Mouse (Mus musculus) ES-E14 (cell line): Measurements from ENCODE around the gene Plekhs1. TPM values are rescaled to one million over a fixed set of nuclear protein-coding genes. Genes with fewer than 3 reads are reported as not detected.
"Not testable (repeated sequence)": the region's sequence is repeated elsewhere in the genome, so short reads cannot be mapped to it uniquely, and the experiment has no call there.

Source experiments
- DNase-seq: peaks from one replicate; pipeline ENCODE4 v3.0.0-alpha.2; 2013; ENCODE audit warnings: low read depth, low spot score
- H3K27ac ChIP-seq: 2 replicates; pipeline ENCODE4 v1.5.1; 2012; ENCODE audit warnings: low read depth, mild to moderate bottlenecking, low read length, moderate library complexity, mixed read lengths; ENCODE audit not compliant: poor library complexity, insufficient read depth, severe bottlenecking
- H3K36me3 ChIP-seq: 2 replicates; pipeline ENCODE4 v1.6.1; 2012; ENCODE audit warnings: mild to moderate bottlenecking, low read length, moderate library complexity, mixed read lengths; ENCODE audit not compliant: control insufficient read depth, poor library complexity, insufficient read depth, severe bottlenecking
- H3K4me1 ChIP-seq, 2 experiments: fragments of 150-350 bp in 1 of 2; sonication (generic) in 1 of 2; 2 replicates each; pipeline ENCODE4 v1.6.1; 2012; ENCODE audit warnings: low read length in 2 of 2, mild to moderate bottlenecking in 1 of 2, mixed read lengths in 1 of 2; ENCODE audit not compliant: control insufficient read depth in 2 of 2, insufficient read depth in 2 of 2, poor library complexity in 1 of 2
- H3K4me3 ChIP-seq, 2 experiments: fragments of 150-350 bp in 1 of 2; sonication (generic) in 1 of 2; 2 replicates each; pipeline ENCODE4 v1.5.1; 2012; ENCODE audit warnings: low read length in 2 of 2, low read depth in 1 of 2, mild to moderate bottlenecking in 1 of 2, mixed read lengths in 1 of 2; ENCODE audit not compliant: insufficient read depth in 1 of 2, poor library complexity in 1 of 2, severe bottlenecking in 1 of 2
- H3K9ac ChIP-seq: 2 replicates; pipeline ENCODE4 v1.6.1; 2012; ENCODE audit warnings: low read depth, mild to moderate bottlenecking, low read length, mixed read lengths; ENCODE audit not compliant: poor library complexity, insufficient read depth, severe bottlenecking
- H3K9me3 ChIP-seq: fragments of 150-350 bp; sonication (generic); 2 replicates; pipeline ENCODE4 v1.6.1; 2012; ENCODE audit warnings: low read depth, mild to moderate bottlenecking, low read length; ENCODE audit not compliant: control insufficient read depth, insufficient read depth
- CHD2 ChIP-seq: IDR thresholded peaks from 2 replicates; pipeline ENCODE4 v1.6.1; 2014; ENCODE audit warnings: mild to moderate bottlenecking, low read depth, low read length, inconsistent platforms
- HCFC1 ChIP-seq: IDR thresholded peaks from 2 replicates; pipeline ENCODE4 v1.6.1; 2012; ENCODE audit warnings: low read length, inconsistent platforms, borderline replicate concordance; ENCODE audit not compliant: insufficient read depth
- MAFK ChIP-seq: IDR thresholded peaks from 2 replicates; pipeline ENCODE4 v1.6.1; 2014; ENCODE audit warnings: mild to moderate bottlenecking, low read depth, low read length, inconsistent platforms; ENCODE audit not compliant: insufficient read depth
- ZC3H11A ChIP-seq: IDR thresholded peaks from 2 replicates; pipeline ENCODE4 v1.6.1; 2012; ENCODE audit warnings: low read depth, mild to moderate bottlenecking, inconsistent platforms, low read length, borderline replicate concordance
- ZNF384 ChIP-seq: IDR thresholded peaks from 2 replicates; pipeline ENCODE4 v1.6.1; 2012; ENCODE audit warnings: low read depth, low read length, inconsistent platforms
- in situ Hi-C, 2 experiments: fragments of 600-800 bp; cut with MboI; formaldehyde crosslinking; loops; one replicate each; pipeline ENCODE4 v1.15.1; 2025; ENCODE audit warnings: low sequenced_read_pairs in 2 of 2, inconsistent platforms in 1 of 2; ENCODE audit not compliant: unreplicated experiment in 2 of 2
- total RNA-seq: library from RNA; depleted of rRNA; stranded (reverse); fragments of 300-350 nt; gene quantifications from 2 replicates; pipeline ENCODE4 v1.2.3, GENCODE M21; 2012

Plekhs1 gene
- total RNA-seq, 1 experiment = 0.36 TPM

GRCm38 (mm10) chr19:56519408-56519807 is 58.0 kb downstream of the Plekhs1 start:
- H3K9me3 ChIP-seq, H3K4me1 ChIP-seq, H3K36me3 ChIP-seq, H3K27ac ChIP-seq, H3K9ac ChIP-seq, H3K4me3 ChIP-seq, in situ Hi-C loops, DNase-seq: not testable (repeated sequence)

- H3K27ac ChIP-seq, in situ Hi-C loops, H3K4me3 ChIP-seq, H3K9ac ChIP-seq, H3K36me3 ChIP-seq, DNase-seq, H3K4me1 ChIP-seq, H3K9me3 ChIP-seq: not testable (repeated sequence)
Observed at GRCm38 (mm10) chr19:56530529-56530928, 69.1 kb downstream of the Plekhs1 start.

- TF ChIP-seq MAFK = no peak
- no peak for TF ChIP-seq ZNF384
- no peak for TF ChIP-seq HCFC1
- TF ChIP-seq CHD2 = no peak
- TF ChIP-seq ZC3H11A = no peak
- H3K27ac ChIP-seq = no peak overlapping the region
- DNase-seq = no peak
- no peak overlapping the region for H3K9ac ChIP-seq
- no peaks in the 10 kb centered on the region for H3K9me3 ChIP-seq
- no peak overlapping the region for H3K4me3 ChIP-seq
- peaks cover 7% of the 10 kb centered on the region; the same call in 1 of the 2 replicates for H3K36me3 ChIP-seq
- in situ Hi-C loops = no loop called here
- no peaks in the 10 kb centered on the region for H3K4me1 ChIP-seq
Observed at GRCm38 (mm10) chr19:56531251-56531650, 69.8 kb downstream of the Plekhs1 start.

- TF ChIP-seq CHD2 (no peak), ZNF384 (no peak), ZC3H11A (no peak), HCFC1 (no peak), MAFK (no peak)
- no peak overlapping the region for H3K9ac ChIP-seq
- no peak for DNase-seq
- no peak overlapping the region for H3K27ac ChIP-seq
- H3K9me3 ChIP-seq = no peaks in the 10 kb centered on the region
- in situ Hi-C loops = no loop called here
- H3K4me1 ChIP-seq = no peaks in the 10 kb centered on the region
- H3K36me3 ChIP-seq = peaks cover 7% of the 10 kb centered on the region; the same call in 1 of the 2 replicates
- H3K4me3 ChIP-seq = no peak overlapping the region
Observed at GRCm38 (mm10) chr19:56533291-56534071, 72.0 kb downstream of the Plekhs1 start.

GRCm38 (mm10) chr19:56534337-56534736 is 72.9 kb downstream of the Plekhs1 start:
- no peak for DNase-seq
- Histone ChIP-seq H3K4me1 (no peaks in the 10 kb centered on the region), H3K9ac (no peak overlapping the region), H3K9me3 (no peaks in the 10 kb centered on the region), H3K4me3 (no peak overlapping the region), H3K27ac (no peak overlapping the region), H3K36me3 (peaks cover 7% of the 10 kb centered on the region; the same call in 1 of the 2 replicates)
- TF ChIP-seq ZC3H11A = no peak
- TF ChIP-seq MAFK = no peak
- no peak for TF ChIP-seq CHD2
- TF ChIP-seq ZNF384 = no peak
- TF ChIP-seq HCFC1 = no peak
- in situ Hi-C loops = no loop called here
